In genomic region chr13:104229181-104229580, GRCm38 (mm10) we compare ENCODE assay signal across 9 mouse cellular contexts. TPM values are rescaled to one million over a fixed set of nuclear protein-coding genes. Genes with fewer than 3 reads are reported as not detected.
DNase-seq lines count a peak whose midpoint lies in the region; ATAC-seq and TF ChIP-seq lines count a peak whose summit lies in the region.
"Had no signal": no experiment of that assay in that cellular context is flagged by ENCODE, and none has a peak within 500 bp of the region (broad histone marks: within the 10 kb centered on the region; RNA-seq: fewer than 3 reads in every experiment).

No protein-coding gene starts in this region.

- peaks cover 0 to 15% of the 10 kb centered on the region in 2 experiments; a peak in 3 of 4 replicates for H3K4me1 ChIP-seq in heart, embryonic 14.5 days (ENCODE audit: control insufficient read depth in 2 of 2, insufficient read depth in 2 of 2, low read length in 2 of 2)
- peaks cover 9% of the 10 kb centered on the region for H3K4me1 ChIP-seq in G1E (ENCODE audit: insufficient read depth, low read depth, low read length)
- H3K4me1 ChIP-seq in forebrain, embryonic 16.5 days (replicated peaks; ENCODE audit: control insufficient read depth, insufficient read depth, low read length) = peaks cover 10% of the 10 kb centered on the region
- peaks cover 11% of the 10 kb centered on the region for H3K4me1 ChIP-seq in liver, postnatal 0 days (ENCODE audit: insufficient read depth)

- no peak for TF ChIP-seq CTCF in G1E (IDR thresholded peaks at IDR 0.05; ENCODE audit: low read depth, low read length)
- no peak for TF ChIP-seq CTCF in liver, postnatal 0 days (IDR thresholded peaks at IDR 0.05; ENCODE audit: low read depth)

- peak overlapping the region; percentile 65 to 77 for H3K27ac ChIP-seq in heart, embryonic 14.5 days (replicated peaks in 1 of 2; ENCODE audit: control insufficient read depth in 1 of 2, insufficient read depth in 1 of 2, low read depth in 2 of 2, low read length in 2 of 2)
- H3K27ac ChIP-seq in forebrain, embryonic 16.5 days (ENCODE audit: low read length) = no peak overlapping the region
- H3K27ac ChIP-seq in liver, postnatal 0 days (ENCODE audit: low read depth) = peak overlapping the region; percentile 99

- 5% methylated on average over 15 of the region's 15 CpGs for whole genome bisulfite sequencing in heart, embryonic 14.5 days
- 6% methylated on average over 15 of the region's 15 CpGs for WGBS in forebrain, embryonic 16.5 days
- WGBS in liver, postnatal 0 days (ENCODE audit: insufficient replicate concordance) = 5% methylated on average over 15 of the region's 15 CpGs

- no peak for TF ChIP-seq EP300 in liver, postnatal 0 days (IDR thresholded peaks at IDR 0.05; ENCODE audit: low read depth)

- no peak for DNase-seq in heart, adult 9 months (ENCODE audit: low spot score in 2 of 2)
- DNase-seq in G1E (ENCODE audit: low spot score) = no peak
- no peak for DNase-seq in liver, postnatal 0 days
- DNase-seq in layer of hippocampus, adult 9-11 months = no peak
- DNase-seq in kidney, postnatal 10 days = no peak
- no peak for DNase-seq in thymus, postnatal 25 days

- peak overlapping the region; percentile 75 for H3K4me2 ChIP-seq in heart, embryonic 14.5 days (ENCODE audit: low read length)
- peak overlapping the region; percentile 64 for H3K4me2 ChIP-seq in forebrain, embryonic 16.5 days (ENCODE audit: low read length)
- peak overlapping the region; percentile 91 for H3K4me2 ChIP-seq in liver, postnatal 0 days (ENCODE audit: low read depth, low read length)

- no peaks in the 10 kb centered on the region for H3K9me3 ChIP-seq in heart, embryonic 14.5 days (ENCODE audit: control insufficient read depth, low read length)
- no peaks in the 10 kb centered on the region for H3K9me3 ChIP-seq in G1E (replicated peaks)
- H3K9me3 ChIP-seq in forebrain, embryonic 16.5 days (ENCODE audit: control insufficient read depth, low read length) = no peaks in the 10 kb centered on the region
- no peaks in the 10 kb centered on the region for H3K9me3 ChIP-seq in liver, postnatal 0 days (ENCODE audit: low read length)

- peak overlapping the region; percentile 72 to 90 for H3K4me3 ChIP-seq in heart, embryonic 14.5 days (ENCODE audit: control insufficient read depth in 1 of 2, insufficient read depth in 1 of 2, low read depth in 1 of 2, low read length in 2 of 2)
- peak overlapping the region; percentile 83 for H3K4me3 ChIP-seq in G1E (ENCODE audit: low read depth, low read length)
- peak overlapping the region; percentile 77 for H3K4me3 ChIP-seq in forebrain, embryonic 16.5 days (replicated peaks; ENCODE audit: low read length)
- H3K4me3 ChIP-seq in liver, postnatal 0 days (ENCODE audit: low read depth, low read length) = peak overlapping the region; percentile 82

- peak overlapping the region; percentile 83 for H3K9ac ChIP-seq in heart, embryonic 14.5 days (ENCODE audit: low read length)
- peak overlapping the region; percentile 63 for H3K9ac ChIP-seq in forebrain, embryonic 16.5 days (replicated peaks; ENCODE audit: low read depth, low read length)
- peak overlapping the region; percentile 78 for H3K9ac ChIP-seq in liver, postnatal 0 days (replicated peaks)

- H3K27me3 ChIP-seq in heart, embryonic 14.5 days (ENCODE audit: control insufficient read depth, insufficient read depth, low read length) = no peaks in the 10 kb centered on the region
- no peaks in the 10 kb centered on the region for H3K27me3 ChIP-seq in G1E (ENCODE audit: insufficient read depth, low read length)
- H3K27me3 ChIP-seq in forebrain, embryonic 16.5 days (replicated peaks; ENCODE audit: control insufficient read depth, insufficient read depth, low read length) = no peaks in the 10 kb centered on the region
- no peaks in the 10 kb centered on the region for H3K27me3 ChIP-seq in liver, postnatal 0 days (ENCODE audit: insufficient read depth, low read length)
- H3K27me3 ChIP-seq: Patski had no signal

- peaks cover 18% of the 10 kb centered on the region for H3K36me3 ChIP-seq in heart, embryonic 14.5 days (ENCODE audit: control insufficient read depth, insufficient read depth, low read length)
- peaks cover 18% of the 10 kb centered on the region for H3K36me3 ChIP-seq in G1E (replicated peaks)
- H3K36me3 ChIP-seq in forebrain, embryonic 16.5 days (ENCODE audit: control insufficient read depth, insufficient read depth) = no peaks in the 10 kb centered on the region
- peaks cover 10% of the 10 kb centered on the region for H3K36me3 ChIP-seq in liver, postnatal 0 days (replicated peaks; ENCODE audit: insufficient read depth, low read length)

- ATAC-seq in heart, embryonic 14.5 days (ENCODE audit: insufficient number of reproducible peaks, insufficient read depth, low FRiP score, low read depth) = no peak
- no peak for ATAC-seq in G1E (ENCODE audit: extremely low read depth, insufficient number of reproducible peaks, low FRiP score, poor library complexity, severe bottlenecking)
- peak; percentile 29 for ATAC-seq in forebrain, embryonic 16.5 days
- ATAC-seq in liver, postnatal 0 days = 0 out of 2 replicates have a peak, but pooled peaks have one; percentile 17

RNA-seq across cellular contexts. Expression of gene Ppwd1, which starts 0.5 kb away (rescaled TPM):
- polyA plus RNA-seq in heart, embryonic 14.5 days (2014; fragmentation: Nextera tagmentation; extraction: Ambion mirVana) = 8.2 and 9.3 TPM in 2 replicates
- total RNA-seq in G1E (2014; fragmentation: Nextera tagmentation) (120 and 130 TPM in 2 replicates), G1E (2017) (47.8 and 60.8 TPM in 2 replicates)
- polyA plus RNA-seq in G1E (2012) = 5.9 and 7.8 TPM in 2 replicates
- polyA plus RNA-seq in forebrain, embryonic 16.5 days (2015; fragmentation: Nextera tagmentation; extraction: Ambion mirVana) = 9.7 and 10.3 TPM in 2 replicates
- polyA plus RNA-seq in liver, postnatal 0 days (2015; fragmentation: Nextera tagmentation; extraction: Ambion mirVana) = 5.6 and 5.8 TPM in 2 replicates

RNA-seq across cellular contexts. Expression of gene Cenpk, which starts 0.8 kb away (rescaled TPM):
- polyA plus RNA-seq in heart, embryonic 14.5 days (2014; fragmentation: Nextera tagmentation; extraction: Ambion mirVana) = 40.2 and 49.5 TPM in 2 replicates
- 83.0 and 138 TPM in 2 replicates for total RNA-seq in G1E (2014; fragmentation: Nextera tagmentation)
- total RNA-seq in G1E (2017) = 85.5 and 119 TPM in 2 replicates
- polyA plus RNA-seq in G1E (2012) = 1.8 and 6.2 TPM in 2 replicates
- polyA plus RNA-seq in forebrain, embryonic 16.5 days (2015; fragmentation: Nextera tagmentation; extraction: Ambion mirVana) = 22.5 and 28.3 TPM in 2 replicates
- polyA plus RNA-seq in liver, postnatal 0 days (2015; fragmentation: Nextera tagmentation; extraction: Ambion mirVana) = 41.6 and 45.4 TPM in 2 replicates

RNA-seq across cellular contexts. Expression of gene Trim23, which starts 50.6 kb away (rescaled TPM):
- 15.0 and 17.2 TPM in 2 replicates for polyA plus RNA-seq in heart, embryonic 14.5 days (2014; fragmentation: Nextera tagmentation; extraction: Ambion mirVana)
- 19.4 and 19.6 TPM in 2 replicates for total RNA-seq in G1E (2014; fragmentation: Nextera tagmentation)
- total RNA-seq in G1E (2017) = 28.3 and 29.6 TPM in 2 replicates
- polyA plus RNA-seq in G1E (2012) = 0.87 and 1.3 TPM in 2 replicates
- polyA plus RNA-seq in forebrain, embryonic 16.5 days (2015; fragmentation: Nextera tagmentation; extraction: Ambion mirVana) = 43.8 and 46.5 TPM in 2 replicates
- polyA plus RNA-seq in liver, postnatal 0 days (2015; fragmentation: Nextera tagmentation; extraction: Ambion mirVana) = 5.6 and 6.4 TPM in 2 replicates

RNA-seq across cellular contexts. Expression of gene Trappc13, which starts 50.9 kb away (rescaled TPM):
- 48.7 and 51.3 TPM in 2 replicates for polyA plus RNA-seq in heart, embryonic 14.5 days (2014; fragmentation: Nextera tagmentation; extraction: Ambion mirVana)
- total RNA-seq in G1E (2014; fragmentation: Nextera tagmentation) = 64.5 and 66.2 TPM in 2 replicates
- 71.1 and 73.6 TPM in 2 replicates for total RNA-seq in G1E (2017)
- polyA plus RNA-seq in G1E (2012) = 0.99 and 3.0 TPM in 2 replicates
- polyA plus RNA-seq in forebrain, embryonic 16.5 days (2015; fragmentation: Nextera tagmentation; extraction: Ambion mirVana) = 69.4 and 72.5 TPM in 2 replicates
- 19.8 and 21.5 TPM in 2 replicates for polyA plus RNA-seq in liver, postnatal 0 days (2015; fragmentation: Nextera tagmentation; extraction: Ambion mirVana)

RNA-seq across cellular contexts. Expression of gene Adamts6, which starts 58.5 kb away (rescaled TPM):
- 9.8 and 10.7 TPM in 2 replicates for polyA plus RNA-seq in heart, embryonic 14.5 days (2014; fragmentation: Nextera tagmentation; extraction: Ambion mirVana)
- total RNA-seq in G1E (2014; fragmentation: Nextera tagmentation) (11.8 and 13.4 TPM in 2 replicates), G1E (2017) (11.9 and 12.5 TPM in 2 replicates)
- polyA plus RNA-seq in G1E (2012) = 0.13 and 0.26 TPM in 2 replicates
- 1.8 and 2.5 TPM in 2 replicates for polyA plus RNA-seq in forebrain, embryonic 16.5 days (2015; fragmentation: Nextera tagmentation; extraction: Ambion mirVana)
- polyA plus RNA-seq in liver, postnatal 0 days (2015; fragmentation: Nextera tagmentation; extraction: Ambion mirVana) = 0.27 and 0.32 TPM in 2 replicates

Comparison
In these comparisons a context has a peak if more than half of its experiments do, and no peak if none do; other contexts are left out.
1. ATAC-seq: peak in forebrain, embryonic 16.5 days (single experiment) and liver, postnatal 0 days (single experiment); none in heart, embryonic 14.5 days (single experiment) and G1E (single experiment).
2. Peak in every context shown above with its lines, with median percentiles within 50 percentile points of each other: H3K4me2 ChIP-seq, H3K4me3 ChIP-seq and H3K9ac ChIP-seq.